Mouse (Mus musculus): ENCODE data around the gene Pdia3. TPM values are rescaled to one million over a fixed set of nuclear protein-coding genes. Genes with fewer than 3 reads are reported as not detected.
A peak's percentile ranks its signal among the peaks of the same experiment; 100 is the strongest.

The Pdia3 gene
- polyA plus RNA-seq, 1 experiment from 2014 or later: 219 TPM

DNA sequence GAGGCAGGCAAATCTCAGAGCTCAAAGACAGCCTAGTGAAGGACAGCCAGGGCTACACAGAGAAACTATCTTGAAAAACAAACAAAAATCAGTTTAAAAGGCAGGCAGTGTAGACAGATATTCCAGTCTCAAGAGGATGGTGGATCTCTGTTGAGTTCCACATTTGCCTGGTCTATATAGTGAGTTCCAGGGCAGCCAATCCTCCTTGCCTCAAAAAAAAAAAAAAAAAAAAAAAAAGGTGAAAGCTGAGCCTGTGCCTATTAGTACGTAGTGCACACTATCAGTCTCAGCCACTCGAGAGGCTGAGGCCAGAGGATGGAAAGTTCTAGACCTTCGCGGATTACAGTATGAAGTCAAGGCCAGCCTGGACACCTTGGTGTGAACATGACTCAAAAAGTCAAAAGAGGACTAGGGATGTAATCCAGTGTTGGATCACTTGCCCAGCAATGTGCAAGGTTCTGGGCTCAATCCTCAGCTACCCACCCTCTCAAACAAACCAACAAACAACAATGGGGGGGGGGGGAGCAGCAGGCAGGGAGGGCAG, 660 bp upstream of the Pdia3 start:
- WGBS: 16% methylated on average over 4 of the region's 4 CpGs
- ATAC-seq (ENCODE audit: low read depth): no peak
- Histone ChIP-seq H3K27ac (ENCODE audit: low read depth, low read length) (peak overlapping the region; percentile 97), H3K27me3 (ENCODE audit: control insufficient read depth, insufficient read depth, low read length) (0 out of 2 replicates have a peak, but pooled peaks cover 3% of the 10 kb centered on the region), H3K36me3 (ENCODE audit: control insufficient read depth, insufficient read depth, low read length) (no peaks in the 10 kb centered on the region; the same call in 1 of the 2 replicates), H3K4me1 (ENCODE audit: control insufficient read depth, insufficient read depth, low read length) (peaks cover 22% of the 10 kb centered on the region), H3K4me2 (ENCODE audit: low read depth, low read length) (peak overlapping the region; percentile 60), H3K9ac (replicated peaks; ENCODE audit: low read depth, low read length) (peak overlapping the region; percentile 97), H3K9me3 (ENCODE audit: control insufficient read depth, low read length) (no peaks in the 10 kb centered on the region), H3K4me3 (ENCODE audit: low read depth, low read length) (peak overlapping the region; percentile 100)

DNA sequence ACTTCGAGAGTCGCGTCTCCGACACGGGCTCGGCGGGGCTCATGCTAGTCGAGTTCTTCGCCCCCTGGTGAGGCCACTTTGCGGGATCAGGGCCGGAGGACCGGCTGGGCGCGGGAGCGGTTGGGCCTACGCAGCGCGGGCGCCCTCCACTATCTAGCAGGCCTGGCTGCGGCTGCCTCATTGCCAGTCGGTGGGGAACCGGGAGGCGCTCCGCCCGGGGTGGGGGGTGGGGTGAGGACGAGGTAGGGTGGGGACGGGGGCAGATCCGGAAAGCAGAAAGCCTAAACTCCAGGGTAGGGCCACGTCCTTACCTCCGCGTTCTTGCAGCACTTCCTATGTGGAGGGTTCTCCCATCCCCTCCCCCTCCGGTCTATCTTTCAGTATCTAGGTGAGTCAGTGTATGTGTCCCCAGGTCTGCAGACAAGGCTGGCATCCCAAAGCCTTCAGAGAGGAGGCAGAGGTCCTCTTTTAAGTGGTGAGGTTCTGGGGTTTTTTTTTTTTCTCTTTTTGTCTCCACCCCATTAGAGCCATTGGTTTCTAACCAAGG, 637 bp downstream of the Pdia3 start:
- peak overlapping the region; percentile 52 for H3K4me2 ChIP-seq (ENCODE audit: low read depth, low read length)
- WGBS: under 1% methylated on average over 32 of the region's 32 CpGs
- H3K9me3 ChIP-seq (ENCODE audit: control insufficient read depth, low read length): no peaks in the 10 kb centered on the region
- no peaks in the 10 kb centered on the region; the same call in 1 of the 2 replicates for H3K36me3 ChIP-seq (ENCODE audit: control insufficient read depth, insufficient read depth, low read length)
- ATAC-seq (ENCODE audit: low read depth): peak; percentile 50
- peak overlapping the region; percentile 97 for H3K9ac ChIP-seq (replicated peaks; ENCODE audit: low read depth, low read length)
- H3K4me1 ChIP-seq (ENCODE audit: control insufficient read depth, insufficient read depth, low read length): peaks cover 22% of the 10 kb centered on the region
- H3K27me3 ChIP-seq (ENCODE audit: control insufficient read depth, insufficient read depth, low read length): 0 out of 2 replicates have a peak, but pooled peaks cover 3% of the 10 kb centered on the region
- peak overlapping the region; percentile 97 for H3K27ac ChIP-seq (ENCODE audit: low read depth, low read length)
- peak overlapping the region; percentile 100 for H3K4me3 ChIP-seq (ENCODE audit: low read depth, low read length)

DNA sequence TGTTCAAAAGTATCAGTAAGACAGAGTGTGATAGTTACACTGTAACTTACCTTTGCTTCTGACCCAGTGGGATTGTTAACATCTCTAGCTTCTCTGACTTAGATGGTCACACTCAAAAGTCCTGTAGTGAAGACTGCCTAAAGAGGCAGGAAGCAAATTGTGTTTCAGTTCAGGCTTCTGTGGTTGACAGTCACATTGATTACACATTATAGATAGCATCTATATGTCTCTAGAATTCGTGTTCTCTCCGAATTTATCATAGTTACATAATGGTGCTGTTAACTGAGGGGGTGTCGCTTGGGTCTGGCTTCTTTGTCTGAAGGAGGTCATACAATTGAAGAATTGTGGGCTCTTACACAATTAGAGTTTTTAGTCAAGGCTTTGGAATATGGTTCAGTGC, 1.5 kb downstream of the Pdia3 start:
- Histone ChIP-seq H3K4me3 (ENCODE audit: low read depth, low read length) (peak overlapping the region; percentile 100), H3K4me1 (ENCODE audit: control insufficient read depth, insufficient read depth, low read length) (peaks cover 22% of the 10 kb centered on the region), H3K27ac (ENCODE audit: low read depth, low read length) (no peak overlapping the region), H3K27me3 (ENCODE audit: control insufficient read depth, insufficient read depth, low read length) (0 out of 2 replicates have a peak, but pooled peaks cover 3% of the 10 kb centered on the region), H3K4me2 (ENCODE audit: low read depth, low read length) (peak overlapping the region; percentile 52), H3K9ac (replicated peaks; ENCODE audit: low read depth, low read length) (0 out of 2 replicates have a peak overlapping the region, but pooled peaks have one; percentile 18), H3K36me3 (ENCODE audit: control insufficient read depth, insufficient read depth, low read length) (no peaks in the 10 kb centered on the region; the same call in 1 of the 2 replicates), H3K9me3 (ENCODE audit: control insufficient read depth, low read length) (no peaks in the 10 kb centered on the region)
- 37% methylated on average over 3 of the region's 3 CpGs for WGBS
- ATAC-seq (ENCODE audit: low read depth): no peak

DNA sequence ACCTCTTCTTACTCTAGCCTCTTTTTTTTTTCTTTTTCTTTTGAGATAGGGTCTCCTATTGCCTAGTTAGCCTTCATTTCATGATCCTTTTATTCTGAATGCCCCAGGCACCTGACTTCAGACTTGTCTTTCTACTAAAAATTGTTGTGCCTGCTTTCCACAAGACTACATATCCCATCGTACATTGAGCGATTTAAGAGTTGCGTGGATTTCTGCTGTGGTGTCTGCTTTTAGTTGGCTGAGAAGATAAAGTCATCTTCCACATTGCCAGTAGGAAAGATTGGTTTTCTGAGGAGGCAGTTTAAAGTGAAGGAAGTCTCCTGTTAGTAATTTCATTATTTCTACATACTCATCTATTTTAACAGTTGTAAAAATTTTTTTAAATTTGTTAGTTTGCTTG, 2.0 kb downstream of the Pdia3 start:
- Histone ChIP-seq H3K27me3 (ENCODE audit: control insufficient read depth, insufficient read depth, low read length) (0 out of 2 replicates have a peak, but pooled peaks cover 3% of the 10 kb centered on the region), H3K4me1 (ENCODE audit: control insufficient read depth, insufficient read depth, low read length) (peaks cover 22% of the 10 kb centered on the region), H3K4me2 (ENCODE audit: low read depth, low read length) (peak overlapping the region; percentile 52), H3K9ac (replicated peaks; ENCODE audit: low read depth, low read length) (no peak overlapping the region), H3K4me3 (ENCODE audit: low read depth, low read length) (peak overlapping the region; percentile 100), H3K27ac (ENCODE audit: low read depth, low read length) (no peak overlapping the region), H3K36me3 (ENCODE audit: control insufficient read depth, insufficient read depth, low read length) (no peaks in the 10 kb centered on the region; the same call in 1 of the 2 replicates), H3K9me3 (ENCODE audit: control insufficient read depth, low read length) (no peaks in the 10 kb centered on the region)
- no peak for ATAC-seq (ENCODE audit: low read depth)
- 84% methylated on average over 3 of the region's 3 CpGs for WGBS

DNA sequence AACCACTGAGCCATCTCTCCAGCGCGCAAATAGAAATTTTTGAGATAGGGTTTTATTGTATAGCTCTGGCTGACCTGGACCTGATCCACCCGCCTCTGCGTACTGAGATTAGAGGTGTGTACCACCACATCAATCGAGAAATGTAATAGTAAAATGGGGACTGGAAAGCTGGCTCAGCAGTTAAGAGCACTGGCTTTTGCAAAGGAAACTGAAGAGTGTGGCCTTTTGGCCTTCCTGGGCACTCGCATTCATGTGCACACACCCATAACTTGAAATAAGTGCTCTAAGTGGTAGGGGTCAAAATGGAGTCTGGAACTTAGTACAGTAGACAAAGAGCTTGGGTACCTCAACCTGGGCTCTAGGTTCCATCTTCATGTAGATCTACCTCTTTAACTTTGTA, 2.8 kb downstream of the Pdia3 start:
- H3K36me3 ChIP-seq (ENCODE audit: control insufficient read depth, insufficient read depth, low read length): no peaks in the 10 kb centered on the region; the same call in 1 of the 2 replicates
- H3K4me1 ChIP-seq (ENCODE audit: control insufficient read depth, insufficient read depth, low read length): peaks cover 22% of the 10 kb centered on the region
- no peak overlapping the region for H3K9ac ChIP-seq (replicated peaks; ENCODE audit: low read depth, low read length)
- WGBS: 93% methylated on average over 6 of the region's 6 CpGs
- no peak overlapping the region for H3K27ac ChIP-seq (ENCODE audit: low read depth, low read length)
- no peak overlapping the region; the same call in 1 of the 2 replicates for H3K4me2 ChIP-seq (ENCODE audit: low read depth, low read length)
- no peaks in the 10 kb centered on the region for H3K9me3 ChIP-seq (ENCODE audit: control insufficient read depth, low read length)
- H3K27me3 ChIP-seq (ENCODE audit: control insufficient read depth, insufficient read depth, low read length): 0 out of 2 replicates have a peak, but pooled peaks cover 3% of the 10 kb centered on the region
- no peak for ATAC-seq (ENCODE audit: low read depth)
- no peak overlapping the region for H3K4me3 ChIP-seq (ENCODE audit: low read depth, low read length)

DNA sequence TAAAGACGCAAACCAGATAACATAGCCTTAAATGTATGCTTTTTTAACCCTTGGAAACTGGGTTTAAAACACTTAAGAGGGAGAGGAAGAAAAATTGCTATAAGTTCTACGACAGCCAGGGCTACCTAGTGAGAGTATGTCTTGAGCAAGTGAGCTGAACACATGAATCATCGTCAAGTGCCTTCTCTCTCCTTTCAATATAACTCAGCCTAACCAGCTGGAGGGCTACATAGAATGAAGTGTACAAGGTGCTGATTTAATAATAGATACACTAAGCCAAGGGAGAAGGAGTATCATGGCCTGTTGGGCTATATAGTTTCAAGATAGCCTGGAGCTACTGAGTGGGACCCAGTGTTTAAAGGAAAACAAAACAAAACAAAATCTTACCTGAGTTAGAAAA, 4.9 kb downstream of the Pdia3 start:
- H3K9ac ChIP-seq (replicated peaks; ENCODE audit: low read depth, low read length): no peak overlapping the region
- H3K4me2 ChIP-seq (ENCODE audit: low read depth, low read length): no peak overlapping the region
- peaks cover 11% of the 10 kb centered on the region for H3K36me3 ChIP-seq (ENCODE audit: control insufficient read depth, insufficient read depth, low read length)
- no peak overlapping the region for H3K4me3 ChIP-seq (ENCODE audit: low read depth, low read length)
- H3K27ac ChIP-seq (ENCODE audit: low read depth, low read length): no peak overlapping the region
- ATAC-seq (ENCODE audit: low read depth): no peak
- peaks cover 17% of the 10 kb centered on the region for H3K4me1 ChIP-seq (ENCODE audit: control insufficient read depth, insufficient read depth, low read length)
- WGBS: 92% methylated on average over 3 of the region's 3 CpGs
- no peaks in the 10 kb centered on the region for H3K9me3 ChIP-seq (ENCODE audit: control insufficient read depth, low read length)
- H3K27me3 ChIP-seq (ENCODE audit: control insufficient read depth, insufficient read depth, low read length): 0 out of 2 replicates have a peak, but pooled peaks cover 3% of the 10 kb centered on the region

DNA sequence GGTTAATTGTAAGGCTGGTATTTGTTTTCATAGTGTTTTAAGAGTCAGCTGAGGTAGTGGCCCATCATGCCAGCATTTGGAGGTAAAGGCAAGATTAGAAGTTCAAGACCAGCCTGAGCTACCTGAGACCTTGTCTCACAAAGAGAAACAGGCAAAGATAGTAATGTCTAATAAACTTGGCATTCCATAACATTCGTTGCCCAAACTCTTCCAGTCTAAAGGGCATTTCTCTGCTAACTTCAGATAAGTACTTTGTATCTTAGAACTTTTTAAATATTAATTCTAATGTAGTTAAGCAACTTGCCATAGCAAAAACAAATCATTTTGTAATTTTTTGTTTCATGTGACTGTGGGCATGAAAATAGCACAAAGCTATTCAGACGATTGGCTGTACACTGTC, 9.6 kb downstream of the Pdia3 start:
- no peak overlapping the region for H3K4me3 ChIP-seq (ENCODE audit: low read depth, low read length)
- H3K9ac ChIP-seq (replicated peaks; ENCODE audit: low read depth, low read length): no peak overlapping the region
- H3K36me3 ChIP-seq (ENCODE audit: control insufficient read depth, insufficient read depth, low read length): peaks cover 40% of the 10 kb centered on the region
- no peaks in the 10 kb centered on the region for H3K9me3 ChIP-seq (ENCODE audit: control insufficient read depth, low read length)
- no peaks in the 10 kb centered on the region for H3K27me3 ChIP-seq (ENCODE audit: control insufficient read depth, insufficient read depth, low read length)
- no peak overlapping the region for H3K4me2 ChIP-seq (ENCODE audit: low read depth, low read length)
- no peak for ATAC-seq (ENCODE audit: low read depth)
- H3K27ac ChIP-seq (ENCODE audit: low read depth, low read length): no peak overlapping the region
- no peaks in the 10 kb centered on the region for H3K4me1 ChIP-seq (ENCODE audit: control insufficient read depth, insufficient read depth, low read length)
- WGBS: 93% methylated on average over 2 of the region's 2 CpGs

DNA sequence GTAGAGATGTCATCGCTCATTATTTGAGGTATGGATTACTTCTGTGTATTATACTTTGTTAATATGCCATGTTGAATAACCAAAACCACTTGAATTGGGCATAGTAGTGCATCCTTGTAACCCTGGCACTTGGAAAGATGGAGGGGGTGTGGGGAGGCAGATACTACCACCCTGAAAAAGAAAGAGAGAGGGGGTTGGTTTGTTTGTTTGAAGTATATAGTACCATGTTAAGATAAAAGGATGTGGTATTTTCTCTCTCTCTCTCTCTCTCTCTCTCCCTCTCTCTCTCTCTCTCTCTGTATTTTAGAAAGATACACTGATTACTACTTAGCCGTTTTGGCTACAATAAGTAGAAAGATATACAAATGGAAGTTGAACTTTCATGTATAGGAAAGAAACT, 12.3 kb downstream of the Pdia3 start:
- Histone ChIP-seq H3K9ac (replicated peaks; ENCODE audit: low read depth, low read length) (no peak overlapping the region), H3K27ac (ENCODE audit: low read depth, low read length) (no peak overlapping the region), H3K4me2 (ENCODE audit: low read depth, low read length) (no peak overlapping the region), H3K4me1 (ENCODE audit: control insufficient read depth, insufficient read depth, low read length) (no peaks in the 10 kb centered on the region), H3K27me3 (ENCODE audit: control insufficient read depth, insufficient read depth, low read length) (no peaks in the 10 kb centered on the region), H3K9me3 (ENCODE audit: control insufficient read depth, low read length) (no peaks in the 10 kb centered on the region), H3K4me3 (ENCODE audit: low read depth, low read length) (no peak overlapping the region), H3K36me3 (ENCODE audit: control insufficient read depth, insufficient read depth, low read length) (peaks cover 61% of the 10 kb centered on the region)
- 96% methylated on average over 2 of the region's 2 CpGs for WGBS
- ATAC-seq (ENCODE audit: low read depth): no peak

DNA sequence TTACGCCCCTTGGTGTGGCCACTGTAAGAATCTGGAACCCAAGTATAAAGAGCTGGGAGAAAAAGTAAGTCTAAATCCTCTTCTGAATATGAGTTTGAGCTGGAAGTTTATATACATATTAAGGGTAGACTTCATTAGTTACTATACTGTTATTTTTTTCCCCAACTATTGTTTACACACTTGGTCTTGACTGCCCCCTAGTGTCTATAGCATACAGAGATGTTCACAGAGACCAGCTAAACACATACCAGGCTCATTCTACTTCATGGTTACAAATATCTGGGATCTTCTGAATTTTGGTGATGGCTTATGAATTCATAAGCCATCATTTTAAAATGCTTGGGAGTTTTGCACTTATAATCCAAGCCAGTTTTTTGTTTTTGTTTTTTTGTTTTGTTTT, 21.3 kb downstream of the Pdia3 start:
- Histone ChIP-seq H3K9me3 (ENCODE audit: control insufficient read depth, low read length) (no peaks in the 10 kb centered on the region), H3K27ac (ENCODE audit: low read depth, low read length) (no peak overlapping the region), H3K36me3 (ENCODE audit: control insufficient read depth, insufficient read depth, low read length) (peaks cover 70% of the 10 kb centered on the region), H3K9ac (replicated peaks; ENCODE audit: low read depth, low read length) (no peak overlapping the region), H3K27me3 (ENCODE audit: control insufficient read depth, insufficient read depth, low read length) (no peaks in the 10 kb centered on the region), H3K4me2 (ENCODE audit: low read depth, low read length) (no peak overlapping the region), H3K4me3 (ENCODE audit: low read depth, low read length) (no peak overlapping the region), H3K4me1 (ENCODE audit: control insufficient read depth, insufficient read depth, low read length) (no peaks in the 10 kb centered on the region)
- 100% methylated on average over 1 of the region's 1 CpGs for WGBS
- ATAC-seq (ENCODE audit: low read depth): no peak

All from neural tube, embryonic 14.5 days (tissue).